Mouse (Mus musculus) limb, embryonic 12.5 days (tissue): Measurements from ENCODE around the gene Fnip1. TPM values are rescaled to one million over a fixed set of nuclear protein-coding genes. Genes with fewer than 3 reads are reported as not detected.

Experiments
- ATAC-seq: fragments of 200-750 bp; cut with Nextera tagmentation; 2 replicates; pipeline ENCODE4 v1.8.0; 2017; ENCODE audit warnings: low read depth, moderate TSS enrichment; ENCODE audit not compliant: insufficient number of reproducible peaks, insufficient read depth, low FRiP score, low TSS enrichment
- H3K27ac ChIP-seq: fragments of 300-500 bp; sonication (generic); 2 replicates; pipeline ENCODE4 v1.5.1; 2016; ENCODE audit warnings: mild to moderate bottlenecking, moderate library complexity
- H3K27me3 ChIP-seq: fragments of 300-500 bp; sonication (generic); 2 replicates; pipeline ENCODE4 v1.6.1; 2016; ENCODE audit warnings: mild to moderate bottlenecking, moderate library complexity
- H3K36me3 ChIP-seq: fragments of 300-500 bp; sonication (generic); 2 replicates; pipeline ENCODE4 v1.6.1; 2016; ENCODE audit warnings: mild to moderate bottlenecking, moderate library complexity
- H3K4me1 ChIP-seq: fragments of 300-500 bp; sonication (generic); replicated peaks from 2 replicates; pipeline ENCODE4 v1.6.1; 2016
- H3K4me2 ChIP-seq: fragments of 300-500 bp; sonication (generic); 2 replicates; pipeline ENCODE4 v1.6.1; 2016; ENCODE audit warnings: mild to moderate bottlenecking, moderate library complexity
- H3K4me3 ChIP-seq: fragments of 300-500 bp; sonication (generic); replicated peaks from 2 replicates; pipeline ENCODE4 v1.5.1; 2016; ENCODE audit warnings: mild to moderate bottlenecking
- H3K9ac ChIP-seq: fragments of 300-500 bp; sonication (generic); replicated peaks from 2 replicates; pipeline ENCODE4 v1.6.1; 2016; ENCODE audit warnings: mild to moderate bottlenecking, moderate library complexity
- H3K9me3 ChIP-seq: fragments of 300-500 bp; sonication (generic); 2 replicates; pipeline ENCODE4 v1.6.1; 2016; ENCODE audit warnings: mild to moderate bottlenecking, moderate library complexity
- WGBS: fragments of 180-500 bp; shearing (Covaris S2); methylation state at CpG from one replicate; pipeline ENCODE4 v1.1.7; 2016; 5-methylcytosine and 5-hydroxymethylcytosine counted together
- polyA plus RNA-seq: library from polyadenylated mRNA; unstranded; fragments of >200 nt; fragmentation: Nextera tagmentation; extraction: Ambion mirVana; gene quantifications from 2 replicates; pipeline ENCODE4 v1.2.1, GENCODE M21; 2016

Fnip1 gene
- polyA plus RNA-seq, 1 experiment from 2014 or later, result 12.2 TPM

DNA sequence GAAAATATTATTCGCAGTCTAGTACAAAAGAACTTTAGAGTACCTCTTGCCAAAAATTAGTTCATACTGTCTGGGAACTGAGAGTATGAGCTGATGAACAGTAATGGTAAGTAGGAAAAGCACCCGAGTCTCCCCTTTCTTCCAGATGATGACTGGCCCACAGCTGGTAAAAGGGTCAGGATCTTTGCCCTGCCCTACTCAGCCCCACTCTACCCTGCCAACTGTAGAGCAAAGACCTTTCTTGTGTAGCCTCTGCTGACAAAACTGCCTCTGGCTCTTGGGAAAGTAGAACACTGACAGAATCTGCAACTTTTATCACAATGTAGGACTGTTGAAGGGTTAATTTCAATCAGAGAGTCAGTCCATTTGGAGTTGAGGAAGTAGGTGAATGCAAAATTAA is 117.0 kb downstream of the Fnip1 start:
- Histone ChIP-seq H3K9me3 (no peaks in the 10 kb centered on the region), H3K27ac (no peak overlapping the region), H3K36me3 (no peaks in the 10 kb centered on the region), H3K27me3 (no peaks in the 10 kb centered on the region), H3K4me1 (no peaks in the 10 kb centered on the region), H3K4me3 (no peak overlapping the region), H3K4me2 (no peak overlapping the region), H3K9ac (no peak overlapping the region)
- 85% methylated on average over 2 of the region's 2 CpGs for WGBS
- no peak for ATAC-seq

DNA sequence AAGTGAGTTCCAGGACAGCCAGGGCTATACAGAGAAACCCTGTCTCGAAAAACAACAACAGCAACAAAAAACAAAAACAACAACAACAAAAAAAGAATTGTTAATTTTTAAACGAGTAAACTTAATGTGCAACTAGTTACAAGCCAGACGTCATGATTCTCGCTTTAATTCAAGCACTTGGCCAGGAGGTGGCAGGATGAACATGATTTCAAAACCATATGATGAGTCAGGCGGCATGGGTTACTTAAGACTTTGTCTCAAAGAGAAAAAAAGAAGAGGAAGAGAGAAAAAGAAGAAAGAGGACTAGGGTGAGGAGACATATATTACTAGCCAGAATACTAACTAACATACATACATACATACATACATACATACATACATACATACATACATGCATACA is 124.8 kb downstream of the Fnip1 start:
- WGBS, result 91% methylated on average over 5 of the region's 5 CpGs
- Histone ChIP-seq H3K36me3 (no peaks in the 10 kb centered on the region), H3K4me3 (no peak overlapping the region), H3K27me3 (no peaks in the 10 kb centered on the region), H3K4me2 (no peak overlapping the region), H3K9me3 (no peaks in the 10 kb centered on the region), H3K4me1 (no peaks in the 10 kb centered on the region), H3K27ac (no peak overlapping the region), H3K9ac (no peak overlapping the region)
- ATAC-seq, result no peak

Other genes with a start within 250 kb of the Fnip1 start
- not detected in 2 replicates for gene Csf2, start 188.5 kb upstream of the Fnip1 start, polyA plus RNA-seq
- gene Il3, start 170.9 kb upstream of the Fnip1 start, polyA plus RNA-seq, result not detected in 2 replicates
- gene Acsl6, start 134.4 kb upstream of the Fnip1 start, polyA plus RNA-seq, result 1.0 and 2.8 TPM in 2 replicates
- not detected in 2 replicates for gene Meikin, start 67.5 kb upstream of the Fnip1 start, polyA plus RNA-seq
- 33.3 and 37.9 TPM in 2 replicates for gene Rapgef6, start 84.6 kb downstream of the Fnip1 start, polyA plus RNA-seq